Mouse (Mus musculus): ENCODE measurements around the gene I830077J02Rik. TPM values are rescaled to one million over a fixed set of nuclear protein-coding genes. Genes with fewer than 3 reads are reported as not detected.
A peak's percentile ranks its signal among the peaks of the same experiment; 100 is the strongest.

I830077J02Rik gene
- total and polyA plus RNA-seq, 3 experiments: 0.72 to 2.3 (median 0.97) TPM

DNA sequence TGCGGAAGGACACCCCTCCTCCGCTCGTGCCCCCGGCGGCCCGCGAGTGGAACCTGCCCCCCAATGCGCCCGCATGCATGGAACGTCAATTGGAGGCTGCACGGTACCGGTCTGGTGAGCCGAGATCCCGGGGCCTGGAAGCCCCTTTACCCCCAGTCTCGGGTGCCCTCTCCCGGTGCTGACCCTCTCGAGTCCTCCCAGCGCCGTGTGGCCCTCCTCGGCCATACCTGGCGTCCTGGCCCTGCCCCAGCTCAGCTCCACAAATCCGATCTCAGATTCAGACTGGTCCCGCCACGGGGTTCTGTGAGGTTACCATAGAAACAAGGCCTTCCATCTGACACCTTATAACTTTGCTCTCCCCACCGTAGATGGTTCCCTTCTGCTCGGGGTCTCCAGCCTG, 27.1 kb upstream of the I830077J02Rik start:
- WGBS: under 1% methylated on average over 26 of the region's 26 CpGs
- no peak for TF ChIP-seq CTCF (IDR thresholded peaks at IDR 0.05)
- TF ChIP-seq POLR2A (IDR thresholded peaks at IDR 0.05; ENCODE audit: insufficient read depth, low read depth, low read length): no peak
- TF ChIP-seq EP300 (IDR thresholded peaks at IDR 0.05; ENCODE audit: insufficient read depth, low read depth, low read length): no peak
- H3K27me3 ChIP-seq (ENCODE audit: control insufficient read depth, insufficient read depth, low read length): no peaks in the 10 kb centered on the region
- H3K79me2 ChIP-seq (replicated peaks; ENCODE audit: control insufficient read depth, insufficient read depth, low read length): peaks cover 4% of the 10 kb centered on the region
- H3K4me3 ChIP-seq: peak overlapping the region; percentile 78
- intact Hi-C loops (cut with DNase I): loop anchor here (5.0 kb wide), 1 partner anchor 272 kb away; the partner anchor contains the start of gene Ddx20
- peak overlapping the region; percentile 77 for H3K27ac ChIP-seq
- no peak for DNase-seq
- peaks cover 5% of the 10 kb centered on the region for H3K4me1 ChIP-seq (ENCODE audit: control insufficient read depth, insufficient read depth, low read length)
- peak overlapping the region; percentile 84 for H3K9ac ChIP-seq (ENCODE audit: low read depth, low read length)
- H3K36me3 ChIP-seq (ENCODE audit: control insufficient read depth, insufficient read depth, low read length): peaks cover 31% of the 10 kb centered on the region

DNA sequence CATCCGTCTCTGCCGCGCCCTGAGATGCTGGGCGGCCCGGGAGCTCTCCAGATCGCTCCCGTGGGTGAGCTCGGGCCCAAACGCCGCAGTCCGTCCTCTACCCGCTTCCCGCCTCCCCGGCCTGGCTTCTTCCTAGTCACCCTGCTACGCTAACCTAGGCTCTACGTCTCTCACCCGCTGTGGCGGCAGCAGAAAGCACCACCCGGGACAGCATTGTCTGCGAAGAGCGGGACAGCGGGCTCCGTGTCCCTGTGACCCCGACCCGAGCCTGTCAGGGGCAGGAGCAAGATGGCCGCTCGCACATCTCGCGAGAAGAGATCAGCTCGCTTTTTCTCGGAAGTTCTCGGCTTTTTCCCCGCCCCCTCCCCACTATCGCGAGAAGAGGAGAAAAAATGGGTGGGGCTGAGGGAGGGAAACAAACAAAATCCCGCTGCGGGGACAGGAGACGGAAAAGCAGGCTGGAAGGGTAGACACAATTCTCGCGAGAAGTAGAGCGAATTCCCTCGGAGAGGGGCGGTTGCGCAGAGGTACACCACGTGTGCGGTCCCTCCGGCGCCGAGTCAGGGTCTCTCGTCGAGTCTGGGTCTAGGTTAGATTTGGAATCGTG, 26.6 kb upstream of the I830077J02Rik start, which contains the start of gene Wdr77:
TSS of gene Wdr77 (plus strand) at position 396 of the 607 bp plus-strand sequence.
- WGBS: under 1% methylated on average over 52 of the region's 52 CpGs
- TF ChIP-seq EP300 (IDR thresholded peaks at IDR 0.05; ENCODE audit: insufficient read depth, low read depth, low read length) (0 out of 2 replicates have a peak, but pooled peaks have one; percentile 79), CTCF (IDR thresholded peaks at IDR 0.05) (no peak), POLR2A (IDR thresholded peaks at IDR 0.05; ENCODE audit: insufficient read depth, low read depth, low read length) (peak; percentile 98)
- intact Hi-C loops (cut with DNase I): loop anchor here (5.0 kb wide), 1 partner anchor 272 kb away; the partner anchor contains the start of gene Ddx20
- peak within 1 kb of the TSS; percentile 78 for H3K4me3 ChIP-seq
- peak; percentile 96 for DNase-seq
- peak within 1 kb of the TSS; percentile 96 for H3K9ac ChIP-seq (ENCODE audit: low read depth, low read length)
- peaks cover 36% of the 10 kb centered on the region for H3K36me3 ChIP-seq (ENCODE audit: control insufficient read depth, insufficient read depth, low read length)
- peaks cover 4% of the 10 kb centered on the region for H3K79me2 ChIP-seq (replicated peaks; ENCODE audit: control insufficient read depth, insufficient read depth, low read length)
- H3K27ac ChIP-seq: peak within 1 kb of the TSS; percentile 95
- peaks cover 5% of the 10 kb centered on the region for H3K4me1 ChIP-seq (ENCODE audit: control insufficient read depth, insufficient read depth, low read length)
- H3K27me3 ChIP-seq (ENCODE audit: control insufficient read depth, insufficient read depth, low read length): no peaks in the 10 kb centered on the region

DNA sequence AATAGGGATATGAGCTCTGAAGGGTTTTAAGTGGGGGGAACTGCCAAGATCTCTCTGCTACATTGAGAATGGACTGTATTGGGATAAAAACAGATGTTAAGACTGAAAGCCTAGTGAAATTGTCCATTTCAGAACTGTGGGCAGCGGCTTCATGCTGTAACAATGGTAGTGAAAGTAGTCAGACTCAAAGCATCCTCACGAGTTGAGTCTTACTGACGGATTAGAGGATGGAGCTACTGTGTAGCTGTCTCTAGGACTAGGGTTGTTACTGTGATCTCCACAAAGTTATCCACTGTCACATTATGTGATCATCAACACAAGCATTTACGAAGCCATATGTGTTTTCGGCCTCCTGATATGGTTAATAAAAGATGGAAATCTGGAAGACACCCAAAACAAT, 25.7 kb upstream of the I830077J02Rik start:
- peak overlapping the region; percentile 96 for H3K9ac ChIP-seq (ENCODE audit: low read depth, low read length)
- peak overlapping the region; percentile 78 for H3K4me3 ChIP-seq
- WGBS: 15% methylated on average over 5 of the region's 5 CpGs
- H3K79me2 ChIP-seq (replicated peaks; ENCODE audit: control insufficient read depth, insufficient read depth, low read length): peaks cover 4% of the 10 kb centered on the region
- DNase-seq: no peak
- H3K27ac ChIP-seq: peak overlapping the region; percentile 95
- peaks cover 39% of the 10 kb centered on the region for H3K36me3 ChIP-seq (ENCODE audit: control insufficient read depth, insufficient read depth, low read length)
- no peaks in the 10 kb centered on the region for H3K27me3 ChIP-seq (ENCODE audit: control insufficient read depth, insufficient read depth, low read length)
- intact Hi-C loops (cut with DNase I): loop anchor here (5.0 kb wide), 1 partner anchor 271 kb away; the partner anchor contains the start of gene Ddx20
- H3K4me1 ChIP-seq (ENCODE audit: control insufficient read depth, insufficient read depth, low read length): peaks cover 5% of the 10 kb centered on the region
- TF ChIP-seq POLR2A (IDR thresholded peaks at IDR 0.05; ENCODE audit: insufficient read depth, low read depth, low read length) (no peak), CTCF (IDR thresholded peaks at IDR 0.05) (no peak), EP300 (IDR thresholded peaks at IDR 0.05; ENCODE audit: insufficient read depth, low read depth, low read length) (no peak)

DNA sequence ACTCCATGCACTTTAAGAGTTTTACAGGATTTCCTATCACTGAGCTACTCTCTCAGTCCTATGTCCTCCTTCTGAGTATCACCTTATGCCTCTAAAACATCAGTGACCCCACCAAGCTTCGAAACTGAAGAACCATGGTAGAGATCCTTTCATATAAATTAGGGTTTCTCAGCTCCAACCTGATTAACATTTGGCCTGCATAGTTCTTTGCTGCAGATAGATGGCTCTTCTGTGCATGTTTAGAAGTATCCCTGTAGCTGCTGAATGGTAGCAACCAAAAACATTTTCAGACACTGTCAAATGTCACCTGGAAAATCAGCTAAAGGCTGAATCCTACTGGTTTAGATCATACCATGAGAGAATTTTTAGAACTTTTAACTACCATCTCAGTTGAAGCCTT, 24.8 kb upstream of the I830077J02Rik start:
- Histone ChIP-seq H3K27me3 (ENCODE audit: control insufficient read depth, insufficient read depth, low read length) (no peaks in the 10 kb centered on the region), H3K27ac (peak overlapping the region; percentile 95), H3K36me3 (ENCODE audit: control insufficient read depth, insufficient read depth, low read length) (peaks cover 46% of the 10 kb centered on the region), H3K79me2 (replicated peaks; ENCODE audit: control insufficient read depth, insufficient read depth, low read length) (peaks cover 4% of the 10 kb centered on the region), H3K4me3 (peak overlapping the region; percentile 78), H3K9ac (ENCODE audit: low read depth, low read length) (no peak overlapping the region), H3K4me1 (ENCODE audit: control insufficient read depth, insufficient read depth, low read length) (peaks cover 5% of the 10 kb centered on the region)
- peak; percentile 38 for TF ChIP-seq CTCF (IDR thresholded peaks at IDR 0.05)
- TF ChIP-seq EP300 (IDR thresholded peaks at IDR 0.05; ENCODE audit: insufficient read depth, low read depth, low read length): no peak
- no peak for TF ChIP-seq POLR2A (IDR thresholded peaks at IDR 0.05; ENCODE audit: insufficient read depth, low read depth, low read length)
- 76% methylated on average over 1 of the region's 1 CpGs for WGBS
- DNase-seq: no peak
- intact Hi-C loops (cut with DNase I): loop anchor here (5.0 kb wide), 1 partner anchor 270 kb away; the partner anchor contains the start of gene Ddx20

DNA sequence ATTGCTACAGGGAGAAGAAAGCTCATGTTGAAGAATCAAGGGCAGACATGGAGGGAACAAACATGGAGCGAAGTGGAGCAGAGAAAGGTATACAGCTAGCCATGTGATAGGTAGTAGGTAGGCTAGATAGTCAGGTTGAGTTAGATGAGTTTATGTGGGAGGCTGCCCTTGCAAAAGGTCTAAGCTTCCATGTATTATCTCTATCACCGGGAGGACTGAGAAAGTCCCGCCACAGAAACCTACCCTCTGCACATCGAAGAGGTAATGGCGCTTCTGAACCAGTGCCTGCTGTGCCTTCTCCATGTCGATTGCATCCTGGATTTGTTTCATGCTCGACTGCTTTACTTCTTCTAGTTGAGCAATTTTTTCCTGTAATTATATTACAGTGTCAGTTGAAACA, 18.9 kb upstream of the I830077J02Rik start:
- H3K79me2 ChIP-seq (replicated peaks; ENCODE audit: control insufficient read depth, insufficient read depth, low read length): 0 out of 2 replicates have a peak, but pooled peaks cover 2% of the 10 kb centered on the region
- 93% methylated on average over 7 of the region's 7 CpGs for WGBS
- no peak for TF ChIP-seq POLR2A (IDR thresholded peaks at IDR 0.05; ENCODE audit: insufficient read depth, low read depth, low read length)
- no peak for TF ChIP-seq CTCF (IDR thresholded peaks at IDR 0.05)
- no peak for TF ChIP-seq EP300 (IDR thresholded peaks at IDR 0.05; ENCODE audit: insufficient read depth, low read depth, low read length)

DNA sequence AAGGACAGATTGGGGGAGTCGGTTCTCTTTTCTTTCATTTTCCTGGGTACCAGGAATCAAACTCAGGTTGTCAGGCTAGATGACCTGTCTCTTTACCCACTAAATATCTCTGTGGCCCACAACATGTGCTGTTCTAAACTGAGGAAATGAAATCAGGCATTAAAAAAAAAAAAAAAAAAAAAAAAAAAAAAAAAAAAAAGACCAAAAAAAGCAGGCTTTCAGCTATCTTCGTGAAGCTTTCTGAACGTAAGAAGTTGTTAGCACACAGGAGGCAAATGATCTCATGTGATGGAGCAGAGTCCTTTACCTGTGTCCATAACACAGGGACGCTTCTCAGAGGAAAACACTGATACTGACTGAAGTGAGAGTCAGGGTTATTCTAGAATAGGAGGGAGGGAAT, 3.6 kb upstream of the I830077J02Rik start:
- Histone ChIP-seq H3K4me1 (ENCODE audit: control insufficient read depth, insufficient read depth, low read length) (peaks cover 3% of the 10 kb centered on the region), H3K9ac (ENCODE audit: low read depth, low read length) (no peak overlapping the region), H3K4me3 (no peak overlapping the region), H3K36me3 (ENCODE audit: control insufficient read depth, insufficient read depth, low read length) (peaks cover under 1% of the 10 kb centered on the region), H3K79me2 (replicated peaks; ENCODE audit: control insufficient read depth, insufficient read depth, low read length) (no peaks in the 10 kb centered on the region), H3K27ac (no peak overlapping the region), H3K27me3 (ENCODE audit: control insufficient read depth, insufficient read depth, low read length) (no peaks in the 10 kb centered on the region)
- 72% methylated on average over 4 of the region's 4 CpGs for WGBS
- intact Hi-C loops (cut with DNase I): no loop called here
- DNase-seq: no peak
- TF ChIP-seq POLR2A (IDR thresholded peaks at IDR 0.05; ENCODE audit: insufficient read depth, low read depth, low read length) (no peak), CTCF (IDR thresholded peaks at IDR 0.05) (no peak), EP300 (IDR thresholded peaks at IDR 0.05; ENCODE audit: insufficient read depth, low read depth, low read length) (no peak)

More for the DNA sequence above, 18.9 kb upstream of the I830077J02Rik start:
- H3K27me3 ChIP-seq (ENCODE audit: control insufficient read depth, insufficient read depth, low read length): no peaks in the 10 kb centered on the region
- no peaks in the 10 kb centered on the region for H3K4me1 ChIP-seq (ENCODE audit: control insufficient read depth, insufficient read depth, low read length)
- no peak overlapping the region for H3K4me3 ChIP-seq
- no peak overlapping the region for H3K27ac ChIP-seq
- peaks cover 61% of the 10 kb centered on the region for H3K36me3 ChIP-seq (ENCODE audit: control insufficient read depth, insufficient read depth, low read length)
- no peak overlapping the region for H3K9ac ChIP-seq (ENCODE audit: low read depth, low read length)
- no peak for DNase-seq
- intact Hi-C loops (cut with DNase I): no loop called here
